Mouse (Mus musculus) spleen, adult 2 months (tissue): ENCODE measurements around the gene Gm38431.

Experiments
- CTCF ChIP-seq: fragments of 200-500 bp; IDR thresholded peaks from 2 replicates; pipeline ENCODE4 v1.5.1; 2011; ENCODE audit warnings: mild to moderate bottlenecking, inconsistent platforms; ENCODE audit not compliant: insufficient read depth, insufficient read length, insufficient replicate concordance; ENCODE audit errors: extremely low read depth
- POLR2A ChIP-seq: fragments of 200-500 bp; IDR thresholded peaks from 2 replicates; pipeline ENCODE4 v1.6.1; 2011; ENCODE audit warnings: low read depth, low read length, inconsistent platforms

- TF ChIP-seq CTCF (no peak), POLR2A (no peak)
Observed at GRCm38 (mm10) chr9:21093423-21093822, 1.6 kb upstream of the Gm38431 start.
